Mouse (Mus musculus) monocyte, adult 59 days (primary cell): ENCODE measurements around the gene Med24. TPM values are rescaled to one million over a fixed set of nuclear protein-coding genes. Genes with fewer than 3 reads are reported as not detected.

ENCODE experiments used
- total RNA-seq, 2 experiments: library from RNA; stranded (reverse); gene quantifications; one replicate each; pipeline ENCODE4 v1.2.4; 2023

Med24 gene
- 10 to 100 TPM; 42.8 to 50.5 TPM for total RNA-seq

GRCm38 (mm10) chr11:98729119-98729588, at the start of gene Med24:
TSS of gene Med24 (minus strand) at chr11:98729435.

GRCm38 (mm10) chr11:98774582-98775347, 45.5 kb upstream of the Med24 start, which contains the start of gene Nr1d1:
TSS of gene Nr1d1 (minus strand) at chr11:98775333.

GRCm38 (mm10) chr11:98740393-98741050, 11.3 kb upstream of the Med24 start, which contains the start of gene Thra:
TSS of gene Thra (plus strand) at chr11:98740638.

GRCm38 (mm10) chr11:98701213-98701670, 28.0 kb downstream of the Med24 start, which contains the start of gene Csf3:
TSS of gene Csf3 (plus strand) at chr11:98701263.

GRCm38 (mm10) chr11:98681786-98682745, 47.2 kb downstream of the Med24 start, which contains the start of gene Psmd3:
TSS of gene Psmd3 (plus strand) at chr11:98682554.

GRCm38 (mm10) chr11:98664091-98664490, 65.1 kb downstream of the Med24 start, which contains the start of gene Gsdma:
TSS of gene Gsdma (plus strand) at chr11:98664351.

Other genes starting within 250 kb of the Med24 start
- gene Ikzf3, start 183.4 kb downstream of the Med24 start, total RNA-seq = 10 to 100 TPM; 19.1 to 27.8 TPM
- gene Zpbp2, start 178.3 kb downstream of the Med24 start, total RNA-seq = 1 to 10 TPM in 1 of 2 experiments, not detected in 1; 3.4 TPM
- gene Ormdl3, start 142.1 kb downstream of the Med24 start, total RNA-seq = 10 to 100 TPM; 10.9 to 11.8 TPM
- not detected for gene Lrrc3c, start 131.1 kb downstream of the Med24 start, total RNA-seq
- gene Gm12355, start 103.8 kb downstream of the Med24 start, total RNA-seq = 10 to 100 TPM; 15.7 to 17.2 TPM
- gene Gsdma3, start 103.1 kb downstream of the Med24 start, total RNA-seq = not detected
- gene Gsdma2, start 82.7 kb downstream of the Med24 start, total RNA-seq = not detected
- under 1 TPM in 1 of 2 experiments, not detected in 1; 0.24 TPM for gene Gsdma, start 65.1 kb downstream of the Med24 start, total RNA-seq
- 10 to 100 TPM; 55.3 to 60.4 TPM for gene Psmd3, start 46.9 kb downstream of the Med24 start, total RNA-seq
- not detected for gene Csf3, start 28.2 kb downstream of the Med24 start, total RNA-seq
- 10 to 100 TPM; 17.9 to 20.1 TPM for gene Thra, start 11.2 kb upstream of the Med24 start, total RNA-seq
- gene Nr1d1, start 45.9 kb upstream of the Med24 start, total RNA-seq = 10 to 100 TPM; 21.6 to 27.8 TPM
- gene Msl1, start 66.1 kb upstream of the Med24 start, total RNA-seq = 100 to 1,000 TPM; 121 to 126 TPM
- 10 to 100 TPM; 78.5 to 94.7 TPM for gene Casc3, start 75.5 kb upstream of the Med24 start, total RNA-seq
- under 1 TPM; 0.33 to 0.50 TPM for gene Rapgefl1, start 107.3 kb upstream of the Med24 start, total RNA-seq
- gene Wipf2, start 134.2 kb upstream of the Med24 start, total RNA-seq = 10 to 100 TPM; 31.9 to 44.6 TPM
- under 1 TPM; 0.73 to 0.91 TPM for gene Cdc6, start 178.4 kb upstream of the Med24 start, total RNA-seq
- 100 to 1,000 TPM; 289 to 293 TPM for gene Rara, start 198.4 kb upstream of the Med24 start, total RNA-seq